In genomic region chr7:134231378-134232346, GRCm38 (mm10) we compare ENCODE assay signal across 15 mouse cellular contexts. TPM values are rescaled to one million over a fixed set of nuclear protein-coding genes. Genes with fewer than 3 reads are reported as not detected.
A peak's percentile ranks its signal among the peaks of the same experiment; 100 is the strongest.
DNase-seq lines count a peak whose midpoint lies in the region; ATAC-seq lines count a peak whose summit lies in the region.
"Had no signal": no experiment of that assay in that cellular context is flagged by ENCODE, and none has a peak within 500 bp of the region (broad histone marks: within the 10 kb centered on the region; RNA-seq: fewer than 3 reads in every experiment).

TSS of gene Adam12 (minus strand) at chr7:134232146.

- no peak for ATAC-seq in midbrain, embryonic 16.5 days

- H3K4me2 ChIP-seq in midbrain, embryonic 16.5 days (ENCODE audit: low read length), result no peak within 1 kb of the TSS
- H3K4me2 ChIP-seq: embryonic facial prominence, embryonic 13.5 days; limb, embryonic 13.5 days had no signal

- no peaks in the 10 kb centered on the region for H3K36me3 ChIP-seq in midbrain, embryonic 16.5 days (ENCODE audit: control insufficient read depth, insufficient read depth, low read length)
- H3K36me3 ChIP-seq: embryonic facial prominence, embryonic 13.5 days; limb, embryonic 13.5 days had no signal

- no peak within 1 kb of the TSS for H3K27ac ChIP-seq in midbrain, embryonic 16.5 days (ENCODE audit: low read length)
- H3K27ac ChIP-seq: embryonic facial prominence, embryonic 13.5 days; heart, adult 2 months; limb, embryonic 13.5 days; macrophage had no signal

- H3K4me3 ChIP-seq in midbrain, embryonic 16.5 days (ENCODE audit: low read depth, low read length), result no peak within 1 kb of the TSS
- H3K4me3 ChIP-seq: embryonic facial prominence, embryonic 13.5 days; heart, adult 2 months; limb, embryonic 13.5 days had no signal

- intact Hi-C loops in left cerebral cortex, postnatal 4 days (cut with DNase I), result no loop called here
- intact Hi-C loops in left cerebral cortex, postnatal 10 days (cut with DNase I), result no loop called here

- WGBS in midbrain, embryonic 16.5 days, result 76% methylated on average over 14 of the region's 14 CpGs

- peaks cover 2% of the 10 kb centered on the region; the same call in 1 of the 2 replicates for H3K4me1 ChIP-seq in midbrain, embryonic 16.5 days (ENCODE audit: control insufficient read depth, insufficient read depth, low read length)

- DNase-seq in adrenal gland, postnatal 4 days (ENCODE audit: low spot score in 2 of 2), result no peak
- no peak for DNase-seq in adrenal gland, adult 2 months
- no peak for DNase-seq in left cerebral cortex, postnatal 4 days
- no peak for DNase-seq in left cerebral cortex, postnatal 10 days (ENCODE audit: extremely low spot score in 1 of 2, low spot score in 2 of 2)
- peak; percentile 78 for DNase-seq in NIH3T3 (ENCODE audit: low read depth)
- DNase-seq in naive thymus-derived CD4-positive, alpha-beta T cell, adult 2 months (ENCODE audit: low read depth), result peak; percentile 9
- no peak for DNase-seq in urinary bladder, adult 2 months (ENCODE audit: low spot score)
- DNase-seq: cerebellum, postnatal 10 days; heart, adult 2 months; kidney, adult 2 months had no signal

- no peaks in the 10 kb centered on the region for H3K9me3 ChIP-seq in midbrain, embryonic 16.5 days (replicated peaks; ENCODE audit: control insufficient read depth, low read length, poor library complexity, severe bottlenecking)
- H3K9me3 ChIP-seq: embryonic facial prominence, embryonic 13.5 days; limb, embryonic 13.5 days had no signal

- no peaks in the 10 kb centered on the region for H3K27me3 ChIP-seq in midbrain, embryonic 16.5 days (ENCODE audit: control insufficient read depth, insufficient read depth, low read depth, low read length)

- H3K9ac ChIP-seq in midbrain, embryonic 16.5 days (ENCODE audit: low read depth, low read length), result no peak within 1 kb of the TSS
- H3K9ac ChIP-seq: embryonic facial prominence, embryonic 13.5 days; limb, embryonic 13.5 days had no signal

RNA-seq across cellular contexts. Expression of gene Adam12, which starts in this region (rescaled TPM):
- total RNA-seq in adrenal gland, postnatal 4 days (2021), result 10 to 100 TPM; 24.4 to 26.3 TPM
- 10 to 100 TPM in 1 of 2 experiments, 1 to 10 TPM in 1; 6.2 to 21.7 TPM for total RNA-seq in adrenal gland, adult 2 months (2021)
- polyA plus RNA-seq in adrenal gland, adult 2 months (2012; rRNA removed), result 2.3 and 4.7 TPM in 2 replicates
- total RNA-seq in left cerebral cortex, postnatal 4 days (2021), result 10 to 100 TPM; 14.3 to 15.3 TPM
- total RNA-seq in left cerebral cortex, postnatal 10 days (2021), result 1 to 10 TPM; 8.6 to 9.0 TPM
- polyA plus RNA-seq in urinary bladder, adult 2 months (2012; rRNA removed), result 4.3 and 4.6 TPM in 2 replicates
- polyA plus RNA-seq in midbrain, embryonic 16.5 days (2015; fragmentation: Nextera tagmentation; extraction: Ambion mirVana), result 1.9 and 2.1 TPM in 2 replicates
- total RNA-seq: monocyte, adult 5-6 weeks had no signal
- polyA plus RNA-seq: macrophage had no signal

Comparison
In these comparisons a context has a peak if more than half of its experiments do, and no peak if none do; other contexts are left out.
1. DNase-seq: peak in NIH3T3 (single experiment) and naive thymus-derived CD4-positive, alpha-beta T cell, adult 2 months (single experiment); none in adrenal gland, postnatal 4 days (0 of 2), adrenal gland, adult 2 months (single experiment), left cerebral cortex, postnatal 4 days (single experiment), left cerebral cortex, postnatal 10 days (0 of 2) and urinary bladder, adult 2 months (single experiment).